Mouse (Mus musculus) myocyte (in vitro differentiated cells): Measurements from ENCODE around the gene Lsm2.

Source experiments
- CEBPB ChIP-seq: IDR thresholded peaks from 2 replicates; pipeline ENCODE4 v1.6.1; 2011; ENCODE audit warnings: mild to moderate bottlenecking, moderate library complexity; ENCODE audit not compliant: poor library complexity, insufficient read depth, severe bottlenecking
- MAX ChIP-seq: IDR thresholded peaks from one replicate; pipeline ENCODE4 v1.6.1; 2011; ENCODE audit warnings: low read depth, mild to moderate bottlenecking, control low read depth
- MYOD1 ChIP-seq, 3 experiments: IDR thresholded peaks; one replicate each; pipeline ENCODE4 v1.6.1; 2011; ENCODE audit warnings: control low read depth in 2 of 3, low read depth in 2 of 3, mild to moderate bottlenecking in 2 of 3, moderate library complexity in 1 of 3; ENCODE audit not compliant: insufficient read length in 2 of 3, control insufficient read depth in 1 of 3
- POLR2A ChIP-seq: IDR thresholded peaks from one replicate; pipeline ENCODE4 v1.6.1; 2011; ENCODE audit warnings: low read depth, mild to moderate bottlenecking, control low read depth, moderate library complexity; ENCODE audit not compliant: insufficient read length
- POLR2AphosphoS2 ChIP-seq: IDR thresholded peaks from one replicate; pipeline ENCODE4 v1.6.1; 2011; ENCODE audit warnings: low read depth, control low read depth; ENCODE audit not compliant: insufficient read length
- REST ChIP-seq: IDR thresholded peaks from one replicate; pipeline ENCODE4 v1.6.1; 2011; ENCODE audit warnings: mild to moderate bottlenecking, control low read depth, moderate library complexity; ENCODE audit not compliant: insufficient read depth, insufficient read length
- TCF12 ChIP-seq: IDR thresholded peaks from one replicate; pipeline ENCODE4 v1.6.1; 2011; ENCODE audit warnings: mild to moderate bottlenecking, control low read depth; ENCODE audit not compliant: poor library complexity, insufficient read depth, severe bottlenecking
- USF1 ChIP-seq: IDR thresholded peaks from one replicate; pipeline ENCODE4 v1.6.1; 2011; ENCODE audit warnings: low read depth, mild to moderate bottlenecking, control low read depth, moderate library complexity

DNA sequence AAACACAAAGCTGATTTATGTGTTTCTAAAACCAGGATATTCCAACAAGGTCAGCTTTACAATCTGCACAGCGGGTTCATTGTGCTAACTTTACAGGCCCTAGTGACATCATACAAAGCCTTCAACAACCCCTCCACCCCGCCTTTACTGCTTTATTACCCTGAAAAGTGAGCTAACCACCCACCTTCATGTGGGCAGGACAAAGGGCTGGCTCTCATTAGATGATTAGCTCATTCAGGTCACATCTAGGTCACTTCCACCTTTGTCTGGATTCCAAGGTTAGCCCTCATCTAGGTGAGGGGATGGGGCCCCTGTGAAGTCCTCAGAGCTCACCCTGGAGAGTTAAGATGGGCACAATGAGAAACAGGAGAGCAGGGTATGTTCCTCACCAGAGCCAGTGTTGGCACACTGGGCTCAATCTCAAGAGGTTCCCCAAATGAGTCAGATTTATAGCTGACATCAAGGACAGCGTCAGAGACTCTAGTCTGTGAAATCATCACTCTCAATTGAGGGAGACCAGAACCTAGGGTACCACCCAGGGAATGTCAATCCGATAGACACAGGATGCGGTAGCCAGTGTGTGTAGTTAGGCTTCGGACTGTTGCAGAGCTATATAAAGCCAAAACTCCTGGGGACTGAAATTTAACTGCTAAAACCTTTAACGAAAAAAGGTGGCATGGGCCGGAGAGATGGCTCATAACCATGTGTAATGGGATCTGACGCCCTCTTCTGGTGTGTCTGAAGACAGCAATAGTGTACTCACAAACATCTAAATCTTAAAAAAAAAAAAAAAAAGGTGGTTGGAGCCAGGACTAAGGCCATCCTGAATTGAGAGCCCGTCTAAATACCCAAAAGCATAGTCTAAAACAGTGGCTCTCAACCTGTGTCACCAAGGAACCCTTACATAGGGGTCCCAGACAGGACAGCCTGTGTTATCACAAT, 30.9 kb upstream of the Lsm2 start:
- TF ChIP-seq MAX (no peak), POLR2A (peak; percentile 6), TCF12 (no peak), REST (no peak), POLR2AphosphoS2 (peak; percentile 17), CEBPB (no peak), MYOD1 (IDR thresholded peaks at IDR 0.05; ENCODE audit: control insufficient read depth in 1 of 3, insufficient read length in 2 of 3, low read depth in 2 of 3) (no peak), USF1 (no peak)
